Mouse (Mus musculus) layer of hippocampus, postnatal 14 days (tissue): ENCODE data around the gene Tmem182. TPM values are rescaled to one million over a fixed set of nuclear protein-coding genes. Genes with fewer than 3 reads are reported as not detected.

Experiments used
- DNase-seq, 2 experiments: peaks; one replicate each; pipeline ENCODE4 v3.0.0; 2021 to 2022; ENCODE audit warnings: low spot score in 2 of 2, mixed read lengths in 1 of 2
- long read RNA-seq, 2 experiments: library from polyadenylated mRNA; stranded (forward); transcript quantifications; one replicate each; pipeline ENCODE4 v2.0.0; 2021
- total RNA-seq, 2 experiments: library from RNA; stranded (reverse); gene quantifications; 2 replicates each; pipeline ENCODE4 v1.2.3; 2021

Tmem182 gene
- under 1 TPM; 0.39 to 0.67 TPM for total RNA-seq
- long read RNA-seq, experiment 1: 0 reads
- long read RNA-seq, experiment 2: 0 reads

GRCm38 (mm10) chr1:40805351-40805750, at the start of gene Tmem182:
Gene Tmem182, plus strand, starts transcription at chr1:40805601.
- no peak for DNase-seq

DNA sequence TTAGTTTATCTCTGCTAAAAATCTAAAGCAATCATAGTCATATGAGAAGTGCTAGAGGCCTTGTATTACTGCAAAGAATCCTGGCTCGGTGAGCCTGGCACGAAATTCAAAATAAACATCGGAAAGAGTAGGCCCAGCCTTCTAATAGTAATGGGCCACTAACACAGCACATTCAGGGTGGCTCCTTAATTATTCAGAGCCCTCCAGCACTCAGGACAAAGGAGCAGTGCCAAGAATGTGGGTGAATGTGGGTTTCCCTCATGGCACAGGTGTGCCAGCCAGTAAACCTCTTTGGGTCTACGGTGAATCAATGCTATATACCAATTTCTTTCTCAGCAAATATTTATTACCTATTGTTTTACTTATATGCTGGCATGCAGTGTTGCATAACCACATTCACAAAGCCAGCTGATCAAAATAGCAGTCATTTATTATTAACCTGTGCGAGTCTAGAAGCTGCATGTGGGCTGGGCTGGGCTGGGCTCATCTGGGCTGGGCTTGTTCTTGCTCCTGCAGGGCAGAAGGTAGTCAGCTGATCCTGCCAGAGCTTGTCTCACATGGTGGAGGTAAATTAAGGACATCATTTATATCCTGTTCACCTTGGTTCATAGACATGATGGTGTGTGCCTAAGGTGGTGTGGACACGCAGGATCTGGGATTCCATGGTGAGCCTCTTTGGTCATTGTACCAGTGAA, 45.5 kb upstream of the Tmem182 start:
- DNase-seq: no peak

DNA sequence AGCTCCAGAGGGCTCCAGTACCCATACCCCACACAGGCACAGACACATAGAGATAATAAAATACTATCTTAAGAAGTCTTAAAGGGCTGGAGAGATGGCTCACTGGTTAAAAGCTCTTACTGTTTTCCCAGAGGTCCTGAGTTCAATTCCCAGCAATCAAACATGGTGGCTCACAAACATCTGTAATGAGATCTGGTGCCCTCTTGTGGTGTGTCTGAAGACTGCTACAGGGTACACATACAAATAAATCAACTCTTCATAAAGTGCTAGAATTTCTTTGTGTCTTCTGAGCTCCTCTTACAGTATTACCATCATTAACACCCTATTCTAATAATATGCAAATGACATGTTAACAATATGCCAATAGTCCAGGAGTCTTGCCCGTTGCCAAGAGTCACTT, 41.4 kb upstream of the Tmem182 start:
- no peak for DNase-seq

- no peak for DNase-seq
Observed at GRCm38 (mm10) chr1:40764701-40765275, 40.6 kb upstream of the Tmem182 start.

DNA sequence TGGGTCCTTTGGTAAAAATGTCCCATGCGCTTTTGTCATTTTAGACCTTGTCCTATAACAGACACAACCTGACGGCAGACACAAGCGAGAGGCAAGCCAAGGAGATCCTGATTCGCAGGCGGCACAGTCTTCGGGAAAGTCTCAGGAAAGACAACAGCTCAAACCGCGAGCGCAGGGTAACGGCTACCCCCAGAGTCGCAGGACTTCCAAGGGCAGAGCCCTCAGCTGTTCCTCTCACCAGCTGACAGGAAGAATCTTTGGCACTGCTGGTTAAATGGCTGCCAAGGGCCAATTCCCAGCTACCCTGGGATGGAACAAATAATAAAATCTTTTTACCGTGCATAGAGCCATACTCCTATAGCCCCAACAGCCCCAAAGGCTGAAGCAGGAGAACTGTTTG, 39.9 kb upstream of the Tmem182 start:
- no peak for DNase-seq

GRCm38 (mm10) chr1:40767588-40767987, 37.8 kb upstream of the Tmem182 start:
- no peak for DNase-seq

- peak; percentile 37 to 38 for DNase-seq
Observed at GRCm38 (mm10) chr1:40768606-40769005, 36.8 kb upstream of the Tmem182 start.

DNA sequence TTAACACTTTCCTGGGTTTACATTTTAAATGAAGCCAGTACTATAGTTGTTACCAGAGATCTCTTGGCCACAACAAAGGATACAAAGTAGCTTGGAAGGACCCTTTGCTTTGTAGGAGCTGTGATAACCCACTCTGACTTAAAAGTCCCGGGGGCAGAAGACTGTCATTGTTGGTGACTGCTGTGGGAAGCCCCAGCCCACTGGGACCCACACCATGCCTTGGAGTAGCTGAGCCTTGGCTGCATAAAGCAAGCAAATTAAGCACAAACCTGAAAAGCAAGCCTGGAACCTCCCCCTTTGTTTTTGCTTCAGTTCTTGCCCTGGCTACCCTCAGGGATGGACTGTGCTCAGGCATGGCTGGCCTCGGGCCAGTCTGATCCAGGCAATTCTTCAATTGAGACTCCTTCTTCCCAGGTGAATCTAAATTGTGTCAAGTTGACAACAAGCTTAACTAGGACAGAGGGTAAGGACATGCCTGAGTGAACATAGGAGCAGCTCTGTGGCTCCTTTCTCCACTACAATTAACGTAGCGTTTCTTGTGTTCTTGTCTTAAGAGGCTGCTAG, 36.0 kb upstream of the Tmem182 start:
- no peak for DNase-seq

DNA sequence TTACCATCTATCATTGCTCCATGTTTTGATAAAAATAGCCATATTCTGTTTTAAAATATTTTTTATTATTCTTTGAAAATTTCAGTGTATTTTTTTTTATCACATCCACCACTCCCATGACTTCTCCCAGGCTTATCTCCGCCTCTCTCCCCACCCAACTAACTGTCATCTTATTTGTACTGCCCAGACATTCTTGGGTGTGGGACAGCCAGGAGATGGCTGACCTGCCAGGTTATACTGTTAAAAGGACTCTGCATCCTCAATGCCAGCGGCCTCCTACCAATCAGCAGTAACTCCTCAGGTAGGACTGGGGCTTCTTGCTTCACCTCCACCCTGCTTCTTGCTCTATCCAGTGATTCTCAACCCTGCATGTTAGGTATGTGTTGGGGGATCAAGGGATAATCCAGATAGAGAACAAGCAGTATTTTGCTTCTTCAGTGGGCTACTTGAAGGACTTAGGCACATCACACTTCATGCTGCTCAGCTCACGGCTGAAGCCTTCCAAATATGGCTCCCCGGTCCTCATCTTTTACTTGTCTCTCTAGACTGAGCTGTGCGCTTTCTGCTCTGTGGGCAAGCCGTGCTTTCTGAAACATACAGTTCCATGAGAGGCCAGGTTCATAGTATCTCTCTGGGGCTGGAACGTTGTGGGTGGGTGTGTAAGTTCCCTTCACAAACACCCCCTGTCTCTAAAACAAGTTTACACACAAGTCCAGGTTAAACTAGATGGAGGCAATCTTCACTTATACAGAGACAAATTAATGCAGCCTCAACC, 34.0 kb upstream of the Tmem182 start:
- no peak for DNase-seq

- DNase-seq: no peak
Observed at GRCm38 (mm10) chr1:40773234-40773633, 32.2 kb upstream of the Tmem182 start.

DNA sequence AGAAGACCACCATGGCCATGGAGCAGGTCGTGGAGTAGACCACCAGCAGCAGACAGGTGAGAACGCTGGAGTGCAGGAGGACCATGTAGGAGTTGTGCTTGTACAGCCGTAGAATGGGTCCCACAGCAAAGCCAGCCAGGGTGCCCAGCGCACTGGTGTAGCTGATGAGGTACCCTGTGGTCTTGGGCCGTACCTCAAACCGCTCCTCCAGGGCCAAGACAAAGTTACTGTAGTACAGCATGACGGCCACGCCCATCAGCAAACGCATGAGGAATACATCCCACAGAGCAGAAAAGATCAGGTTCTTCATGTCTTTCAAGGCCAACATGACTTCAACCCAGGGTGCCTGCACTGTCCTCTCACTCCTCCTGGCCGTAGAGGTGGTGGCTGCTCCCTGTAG, 31.4 kb upstream of the Tmem182 start:
- DNase-seq: no peak

DNA sequence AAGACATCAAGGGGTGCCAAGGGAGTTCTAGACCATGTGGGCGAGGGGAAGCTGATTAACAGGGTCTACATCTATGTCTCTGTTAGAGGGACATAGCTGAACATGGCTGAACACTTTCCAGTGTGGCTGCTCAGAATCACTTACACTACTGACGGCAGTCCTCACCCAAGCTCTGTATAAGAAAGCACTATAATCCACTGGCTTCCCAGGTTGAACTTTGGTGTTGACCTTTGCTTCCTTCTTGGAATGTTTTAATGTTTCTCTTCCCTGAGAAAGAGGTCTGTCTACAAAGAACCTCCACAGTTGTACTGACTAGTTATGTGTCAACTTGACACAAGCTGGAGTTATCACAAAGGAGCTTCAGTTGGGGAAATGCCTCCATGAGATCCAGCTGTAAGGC, 29.3 kb upstream of the Tmem182 start:
- DNase-seq: no peak

DNA sequence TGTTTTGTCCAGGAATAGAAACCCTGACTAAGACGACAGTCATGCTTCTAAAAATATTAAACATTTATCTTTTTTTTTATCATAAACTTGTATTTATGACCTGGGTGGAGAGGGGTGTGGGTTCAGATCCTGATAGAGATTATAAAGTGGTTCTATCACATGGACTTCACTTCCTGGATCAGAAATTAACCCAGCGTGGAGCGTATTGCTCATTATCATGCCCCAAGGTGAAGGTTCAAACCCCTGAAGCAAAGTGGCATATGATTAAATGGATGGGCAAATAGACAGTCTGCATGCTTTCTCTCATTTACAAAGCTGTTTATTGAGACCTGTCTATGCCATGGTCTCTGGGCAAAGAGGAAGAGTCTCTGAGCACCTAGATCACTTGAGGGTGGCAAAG, 28.6 kb upstream of the Tmem182 start:
- no peak for DNase-seq

DNA sequence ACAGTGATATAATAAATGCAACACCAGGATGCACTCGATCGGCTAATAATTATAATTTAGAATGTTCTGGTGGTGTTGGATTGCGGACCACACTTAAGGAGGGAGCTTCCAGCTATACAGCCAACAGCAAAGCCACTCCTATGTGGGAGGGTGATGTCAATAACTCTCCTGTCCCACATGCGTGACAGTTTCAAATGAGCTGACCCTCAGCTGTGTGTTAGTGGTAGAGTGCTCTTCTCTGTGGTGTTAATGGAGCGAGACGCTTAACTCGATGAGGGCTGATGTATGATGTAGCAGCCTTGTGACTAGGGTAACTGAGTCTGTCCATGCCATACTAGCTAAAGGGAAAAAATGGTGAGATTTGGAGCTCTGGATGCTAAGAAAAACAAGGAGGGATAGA, 22.0 kb upstream of the Tmem182 start:
- no peak for DNase-seq

- no peak for DNase-seq
Observed at GRCm38 (mm10) chr1:40784306-40784705, 21.1 kb upstream of the Tmem182 start.

GRCm38 (mm10) chr1:40785876-40786445, 19.4 kb upstream of the Tmem182 start:
- no peak for DNase-seq

DNA sequence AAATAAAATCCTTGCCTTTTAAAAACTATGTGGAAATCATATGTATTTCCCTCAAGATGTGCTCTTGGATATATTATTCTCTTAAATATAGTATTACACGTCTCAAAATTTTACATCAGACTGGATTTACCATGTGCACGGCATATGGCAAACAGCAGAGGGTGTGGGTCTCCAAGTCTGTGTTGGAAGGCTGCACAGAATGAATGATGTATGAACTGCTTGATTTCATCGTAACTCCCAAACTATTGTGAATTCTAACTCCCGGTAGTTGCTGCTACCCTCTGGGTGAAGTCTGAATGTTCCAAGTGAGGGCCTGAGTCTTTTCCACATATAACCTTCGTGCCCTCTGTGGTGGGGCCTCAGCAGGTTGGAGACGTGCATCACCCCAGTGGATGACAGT, 16.4 kb upstream of the Tmem182 start:
- DNase-seq: peak in 1 of 2 experiments; percentile 36

GRCm38 (mm10) chr1:40789666-40790233, 15.7 kb upstream of the Tmem182 start:
- peak in 1 of 2 experiments; percentile 14 for DNase-seq

- DNase-seq: peak; percentile 91
Observed at GRCm38 (mm10) chr1:40790324-40791141, 14.9 kb upstream of the Tmem182 start, which contains the start of gene Mfsd9. Gene Mfsd9, minus strand, starts transcription at chr1:40790687.

- no peak for DNase-seq
Observed at GRCm38 (mm10) chr1:40795508-40795907, 9.9 kb upstream of the Tmem182 start.
